Mouse (Mus musculus) CD4-positive, CD25-positive, alpha-beta regulatory T cell, adult 4 months (primary cell): Measurements from ENCODE around the gene Syde1. TPM values are rescaled to one million over a fixed set of nuclear protein-coding genes. Genes with fewer than 3 reads are reported as not detected.

Experiments
- ATAC-seq: one replicate; pipeline ENCODE4 v1.8.0; 2017
- polyA plus RNA-seq, 2 experiments: library from polyadenylated mRNA; unstranded; fragments of 100-300 nt; shearing (Covaris generic); gene quantifications; one replicate each; pipeline ENCODE4 v1.2.1; 2017

The Syde1 gene
- polyA plus RNA-seq, 2 experiments from 2014 or later, result 1.9 to 2.7 TPM

DNA sequence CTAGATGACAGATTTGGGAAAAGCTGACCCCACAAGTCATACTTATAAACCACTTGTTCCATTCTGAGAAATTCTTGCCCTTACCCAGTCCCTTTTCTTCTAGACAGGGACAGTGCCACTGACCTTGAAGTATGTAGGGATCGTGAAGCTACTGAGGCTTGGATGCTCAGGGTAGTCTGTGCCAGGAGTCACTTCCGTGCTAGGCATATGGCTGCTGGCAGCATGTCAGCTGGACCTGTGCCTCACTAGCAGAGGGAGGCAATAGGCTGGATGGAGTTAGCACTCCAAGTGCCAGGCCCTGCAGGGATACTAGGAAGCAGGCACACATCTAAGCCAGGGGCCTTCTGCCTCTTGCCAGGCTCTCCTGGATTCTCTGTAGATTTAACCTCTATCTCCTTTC lies 16.1 kb downstream of the Syde1 start:
- no peak for ATAC-seq

DNA sequence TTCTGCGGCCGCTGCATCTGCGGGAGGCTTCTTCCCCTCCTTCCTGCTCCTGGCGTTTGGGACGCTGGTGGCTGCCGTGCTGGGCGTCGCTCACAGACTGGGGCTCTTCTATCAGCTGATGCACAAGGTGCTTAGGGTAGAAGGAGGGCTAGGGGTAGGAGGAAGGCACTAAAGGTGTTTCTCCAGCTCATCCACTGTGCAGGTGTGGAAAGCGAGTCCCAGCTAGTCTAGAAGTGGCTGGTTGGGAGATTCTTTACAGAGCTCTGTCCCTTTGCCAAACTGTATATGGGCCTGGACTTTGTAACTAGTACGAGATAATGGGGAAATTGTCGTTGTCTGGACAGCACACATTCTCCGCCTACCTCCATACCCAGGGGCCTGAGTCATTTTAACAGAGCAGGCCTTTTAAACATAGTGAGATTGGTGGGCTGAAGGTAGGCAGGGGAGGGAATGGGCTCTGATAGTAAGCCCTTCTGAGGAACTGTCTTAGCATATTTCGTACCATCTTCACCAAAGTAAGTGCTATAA lies 16.6 kb downstream of the Syde1 start:
- ATAC-seq, result no peak

DNA sequence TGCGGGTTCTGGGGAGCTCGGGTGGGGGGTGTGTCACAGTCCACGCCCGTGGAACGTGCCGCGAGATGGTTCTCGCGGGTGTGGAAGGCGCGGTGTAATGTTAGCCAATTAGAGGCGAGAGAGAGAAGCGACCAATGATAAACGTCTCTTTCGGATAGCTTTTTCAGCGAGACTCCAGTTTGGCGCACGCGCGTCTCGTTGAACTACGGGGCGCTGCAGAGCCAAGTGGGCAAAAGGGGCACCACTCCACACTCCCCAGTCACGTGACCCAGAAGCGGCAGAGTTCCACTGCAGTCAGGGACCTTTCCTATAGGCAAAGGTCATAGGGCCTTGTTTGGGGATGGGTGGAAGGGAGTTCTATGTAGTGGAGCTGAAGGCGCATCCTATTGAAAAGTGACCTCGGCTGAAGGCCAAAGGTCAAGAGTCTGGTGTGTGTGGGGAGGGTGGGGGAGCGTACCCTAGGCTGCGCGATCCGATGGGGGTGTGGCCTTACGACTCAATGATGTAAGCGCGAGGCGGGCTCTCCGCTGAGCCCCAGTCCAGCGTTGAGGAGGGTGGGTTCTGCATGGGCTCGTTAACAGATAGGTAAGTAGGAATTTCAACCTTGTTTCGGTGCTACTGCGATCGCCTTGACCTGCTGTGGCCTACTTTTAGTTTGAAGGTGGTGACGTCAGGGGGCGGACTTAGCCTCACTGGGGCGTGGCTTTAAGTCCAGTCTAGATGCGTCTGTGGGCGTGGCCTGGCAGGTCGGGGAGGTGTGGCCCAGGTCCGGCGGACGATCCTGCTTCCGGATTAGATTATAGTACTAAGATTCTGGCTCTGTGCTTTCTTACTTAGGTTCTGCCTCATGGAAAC lies 17.3 kb downstream of the Syde1 start, which contains the start of gene Ilvbl:
TSS of gene Ilvbl (plus strand) at position 97 of the 855 bp plus-strand sequence.
- ATAC-seq, result peak; percentile 89

DNA sequence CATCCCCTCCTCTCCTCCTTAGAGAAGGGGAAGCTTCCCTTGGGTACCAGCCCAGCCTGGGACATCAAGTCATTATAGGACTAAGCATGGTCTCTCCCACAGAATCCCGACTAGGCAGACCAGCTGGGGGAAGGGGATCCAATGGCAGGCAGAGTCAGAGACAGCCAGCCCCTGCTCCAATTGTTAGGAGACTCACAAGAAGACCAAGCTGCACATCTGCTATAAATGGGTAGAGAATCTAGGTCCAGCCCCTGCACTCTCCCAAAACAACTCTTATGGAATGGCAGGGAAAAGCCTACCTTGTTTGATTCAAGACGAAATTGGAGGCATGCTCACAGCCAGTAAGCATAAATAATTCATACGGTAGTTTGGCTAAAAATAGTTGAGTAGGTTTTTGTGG lies 18.5 kb downstream of the Syde1 start:
- ATAC-seq, result no peak

DNA sequence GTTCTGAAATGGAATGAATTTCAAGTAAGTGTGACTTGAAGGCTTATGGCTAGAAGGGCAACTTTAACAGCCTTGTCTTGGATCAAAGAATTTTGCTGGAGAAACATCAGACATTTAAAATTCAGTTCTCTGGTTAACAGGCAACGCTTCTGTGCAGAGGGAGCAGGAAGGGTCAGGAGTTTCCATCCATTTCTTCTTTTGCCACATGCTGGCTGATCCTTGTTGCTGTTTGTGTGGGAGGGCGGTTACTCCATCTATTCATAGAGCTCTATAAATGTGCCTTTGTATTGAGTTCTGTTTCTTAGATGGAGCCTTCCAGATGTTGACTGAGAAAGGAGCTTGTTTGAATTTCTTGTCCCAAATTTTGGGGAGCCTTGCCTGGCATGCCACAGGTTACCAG lies 20.9 kb downstream of the Syde1 start:
- ATAC-seq, result no peak

DNA sequence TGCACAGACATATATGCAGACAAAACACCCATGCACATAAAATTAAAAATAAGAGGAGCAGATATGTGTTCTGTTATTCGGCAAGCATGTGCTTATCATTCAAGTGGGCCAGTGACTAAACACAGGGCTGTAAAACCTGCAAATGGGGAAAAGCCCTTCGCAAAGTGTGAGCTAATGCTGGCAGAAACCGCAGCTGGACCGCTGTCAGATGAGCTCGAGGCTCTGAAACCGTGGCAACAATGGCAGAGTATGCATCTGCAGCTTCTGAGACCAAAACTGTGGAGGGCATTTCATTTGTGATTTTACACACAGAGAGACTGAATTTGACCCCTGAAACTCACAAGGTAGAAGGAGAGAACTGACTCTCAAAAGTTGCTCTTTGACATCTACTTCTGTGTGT lies 21.3 kb downstream of the Syde1 start:
- no peak for ATAC-seq

DNA sequence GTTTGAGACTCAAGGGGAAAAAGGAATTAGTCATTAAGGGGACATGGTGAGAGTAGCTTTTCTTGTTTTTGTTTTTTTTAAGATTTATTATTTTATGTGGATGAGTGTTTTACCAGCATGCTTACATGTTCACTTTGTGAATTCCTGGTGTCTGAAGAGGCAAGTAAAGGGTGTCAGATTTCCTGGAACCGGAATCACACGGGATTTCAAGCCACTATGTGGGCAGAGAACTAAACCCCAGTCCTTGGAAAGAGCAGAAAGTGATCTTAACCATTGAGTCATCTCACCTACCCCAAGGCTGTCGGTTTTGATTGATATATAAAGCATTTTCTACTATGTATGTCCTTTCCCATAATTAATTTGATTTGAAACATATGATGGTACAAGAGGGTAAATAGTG lies 22.1 kb downstream of the Syde1 start:
- ATAC-seq, result no peak

DNA sequence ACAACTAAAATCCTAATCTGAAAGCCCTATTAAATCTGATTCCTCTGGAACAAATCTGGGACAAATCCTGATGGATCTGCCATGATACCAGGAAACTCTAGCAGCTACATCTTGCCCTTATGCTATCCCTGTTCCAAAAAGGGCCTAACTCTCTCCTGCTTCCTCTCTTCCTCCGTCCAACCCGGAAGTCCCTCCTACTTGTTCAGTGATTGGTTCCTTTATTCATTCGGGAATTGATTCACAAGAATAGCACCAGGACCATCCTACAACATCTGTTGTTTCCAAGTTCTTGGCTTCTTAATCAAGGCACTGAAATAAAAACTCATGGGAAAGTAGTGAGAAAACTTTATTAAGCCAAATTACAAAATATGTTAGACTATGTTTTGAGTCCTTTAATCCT lies 22.6 kb downstream of the Syde1 start:
- no peak for ATAC-seq

DNA sequence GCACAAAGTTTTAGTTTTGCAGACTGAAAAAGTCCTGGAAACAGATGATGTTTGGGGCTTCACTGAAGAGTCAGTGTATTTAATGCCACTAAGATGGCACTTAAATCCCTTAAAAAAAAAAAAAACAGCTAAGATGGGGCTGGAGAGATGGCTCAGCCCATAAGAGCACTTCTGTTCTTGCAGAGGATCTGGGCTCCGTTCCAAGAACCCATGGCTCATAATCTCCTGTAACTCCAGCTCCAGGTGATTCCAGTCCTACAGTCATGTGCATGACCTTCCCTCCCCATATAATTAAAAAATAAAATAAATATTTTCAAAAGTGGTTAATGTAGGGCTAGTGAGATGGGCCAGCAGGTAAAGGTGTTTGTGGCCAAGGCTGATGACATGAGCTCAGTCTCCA lies 26.7 kb downstream of the Syde1 start:
- no peak for ATAC-seq

DNA sequence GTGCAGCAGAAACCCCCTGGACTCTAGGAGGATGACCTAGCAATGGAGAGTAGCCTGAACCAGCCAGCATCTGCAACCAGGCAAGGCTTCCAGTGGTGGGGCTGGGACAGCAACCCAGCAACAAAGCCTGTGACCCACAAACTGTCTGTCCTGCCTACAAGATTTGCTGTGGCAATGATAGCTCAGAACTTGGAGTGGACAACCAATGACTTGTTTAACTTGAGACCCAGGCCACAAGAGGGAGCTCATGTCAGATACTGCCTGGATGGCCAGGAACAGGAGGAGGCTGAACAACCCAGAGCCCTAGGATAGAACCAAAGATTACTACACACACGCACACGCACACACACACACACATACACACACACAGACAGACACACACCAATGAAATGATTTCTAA lies 50.8 kb downstream of the Syde1 start:
- no peak for ATAC-seq

Other genes starting within 250 kb of the Syde1 start
- gene Agpat3, start 239.5 kb downstream of the Syde1 start, polyA plus RNA-seq, result 100 to 1,000 TPM in 1 of 2 experiments, 10 to 100 TPM in 1; 94.4 to 115 TPM
- 100 to 1,000 TPM; 107 to 148 TPM for gene Rrp1, start 178.9 kb downstream of the Syde1 start, polyA plus RNA-seq
- gene Cstb, start 166.3 kb downstream of the Syde1 start, polyA plus RNA-seq, result 100 to 1,000 TPM; 146 to 147 TPM
- 10 to 100 TPM in 1 of 2 experiments, 1 to 10 TPM in 1; 8.9 to 16.5 TPM for gene Pdxk, start 127.0 kb downstream of the Syde1 start, polyA plus RNA-seq
- gene Olfr1358, start 74.5 kb downstream of the Syde1 start, polyA plus RNA-seq, result not detected
- gene Ilvbl, start 17.6 kb downstream of the Syde1 start, polyA plus RNA-seq, result 100 to 1,000 TPM in 1 of 2 experiments, 10 to 100 TPM in 1; 64.8 to 130 TPM
- not detected for gene Olfr1357, start 26.1 kb upstream of the Syde1 start, polyA plus RNA-seq
- not detected for gene Casp14, start 126.3 kb upstream of the Syde1 start, polyA plus RNA-seq
- not detected for gene Ccdc105, start 161.1 kb upstream of the Syde1 start, polyA plus RNA-seq
- not detected for gene Slc1a6, start 188.5 kb upstream of the Syde1 start, polyA plus RNA-seq